Mouse (Mus musculus) midbrain, embryonic 11.5 days (tissue): Measurements from ENCODE around the gene Mast4. TPM values are rescaled to one million over a fixed set of nuclear protein-coding genes. Genes with fewer than 3 reads are reported as not detected.

Experiments
- ATAC-seq: fragments of 200-750 bp; cut with Nextera tagmentation; 2 replicates; pipeline ENCODE4 v1.8.0; 2017; ENCODE audit warnings: moderate TSS enrichment, moderate library complexity; ENCODE audit not compliant: low FRiP score
- DNase-seq: peaks from one replicate; pipeline ENCODE4 v3.0.0; 2015; ENCODE audit warnings: low spot score; ENCODE audit errors: missing footprints
- H3K27ac ChIP-seq: fragments of 300-500 bp; sonication (generic); 2 replicates; pipeline ENCODE4 v1.5.1; 2014; ENCODE audit warnings: low read depth, low read length
- H3K27me3 ChIP-seq: fragments of 300-500 bp; sonication (generic); 2 replicates; pipeline ENCODE4 v1.6.1; 2014; ENCODE audit warnings: mild to moderate bottlenecking, low read length, moderate library complexity, mixed read lengths; ENCODE audit not compliant: control insufficient read depth, insufficient read depth
- H3K36me3 ChIP-seq: fragments of 300-500 bp; sonication (generic); 2 replicates; pipeline ENCODE4 v1.6.1; 2014; ENCODE audit warnings: mild to moderate bottlenecking, low read length, moderate library complexity, mixed read lengths; ENCODE audit not compliant: control insufficient read depth, insufficient read depth
- H3K4me1 ChIP-seq: fragments of 300-500 bp; sonication (generic); 2 replicates; pipeline ENCODE4 v1.6.1; 2014; ENCODE audit warnings: low read length; ENCODE audit not compliant: control insufficient read depth, insufficient read depth
- H3K4me2 ChIP-seq: fragments of 300-500 bp; sonication (generic); 2 replicates; pipeline ENCODE4 v1.6.1; 2014; ENCODE audit warnings: mild to moderate bottlenecking, moderate library complexity
- H3K4me3 ChIP-seq: fragments of 300-500 bp; sonication (generic); 2 replicates; pipeline ENCODE4 v1.5.1; 2014; ENCODE audit warnings: low read depth, low read length
- H3K9ac ChIP-seq: fragments of 300-500 bp; sonication (generic); 2 replicates; pipeline ENCODE4 v1.6.1; 2014; ENCODE audit warnings: low read length
- H3K9me3 ChIP-seq: fragments of 300-500 bp; sonication (generic); 2 replicates; pipeline ENCODE4 v1.6.1; 2016; ENCODE audit warnings: low read length; ENCODE audit not compliant: control insufficient read depth
- WGBS: fragments of 180-500 bp; shearing (Covaris S2); extraction: QIAGEN DNeasy Blood & Tissue Kit; methylation state at CpG from one replicate; pipeline ENCODE4 v1.1.7; 2014; 5-methylcytosine and 5-hydroxymethylcytosine counted together
- polyA plus RNA-seq: library from polyadenylated mRNA; unstranded; fragments of >200 nt; fragmentation: Nextera tagmentation; extraction: Ambion mirVana; gene quantifications from 2 replicates; pipeline ENCODE4 v1.2.1, GENCODE M21; 2014

The Mast4 gene
- polyA plus RNA-seq, 1 experiment from 2014 or later: 20.4 TPM

GRCm38 (mm10) chr13:102749194-102749593 lies 585.1 kb downstream of the Mast4 start:
- H3K9me3 ChIP-seq: no peaks in the 10 kb centered on the region
- no peak overlapping the region for H3K9ac ChIP-seq
- ATAC-seq (no peak), DNase-seq (no peak)
- H3K4me2 ChIP-seq: no peak overlapping the region
- H3K27me3 ChIP-seq: no peaks in the 10 kb centered on the region
- H3K4me3 ChIP-seq: no peak overlapping the region
- H3K27ac ChIP-seq: no peak overlapping the region
- H3K4me1 ChIP-seq: no peaks in the 10 kb centered on the region
- no peaks in the 10 kb centered on the region for H3K36me3 ChIP-seq
- WGBS: 69% methylated on average over 6 of the region's 6 CpGs

GRCm38 (mm10) chr13:102746803-102747561 lies 587.3 kb downstream of the Mast4 start:
- WGBS: 93% methylated on average over 17 of the region's 17 CpGs
- Histone ChIP-seq H3K4me3 (no peak overlapping the region), H3K4me2 (no peak overlapping the region), H3K27ac (no peak overlapping the region), H3K9me3 (no peaks in the 10 kb centered on the region), H3K36me3 (no peaks in the 10 kb centered on the region), H3K9ac (no peak overlapping the region), H3K4me1 (no peaks in the 10 kb centered on the region), H3K27me3 (no peaks in the 10 kb centered on the region)
- no peak for ATAC-seq
- no peak for DNase-seq

- DNase-seq: peak; percentile 59
- no peaks in the 10 kb centered on the region for H3K36me3 ChIP-seq
- H3K4me3 ChIP-seq: no peak overlapping the region
- H3K4me1 ChIP-seq: no peaks in the 10 kb centered on the region
- 83% methylated on average over 9 of the region's 9 CpGs for WGBS
- no peak for ATAC-seq
- H3K4me2 ChIP-seq: no peak overlapping the region
- no peaks in the 10 kb centered on the region for H3K27me3 ChIP-seq
- no peaks in the 10 kb centered on the region for H3K9me3 ChIP-seq
- H3K9ac ChIP-seq: no peak overlapping the region
- H3K27ac ChIP-seq: no peak overlapping the region
These were observed 588.5 kb downstream of the Mast4 start for GRCm38 (mm10) chr13:102745626-102746342.

GRCm38 (mm10) chr13:102745270-102745600 lies 589.1 kb downstream of the Mast4 start:
- 99% methylated on average over 3 of the region's 3 CpGs for WGBS
- Histone ChIP-seq H3K4me2 (no peak overlapping the region), H3K4me3 (no peak overlapping the region), H3K27me3 (no peaks in the 10 kb centered on the region), H3K27ac (no peak overlapping the region), H3K9me3 (no peaks in the 10 kb centered on the region), H3K4me1 (no peaks in the 10 kb centered on the region), H3K9ac (no peak overlapping the region), H3K36me3 (no peaks in the 10 kb centered on the region)
- DNase-seq: no peak
- peak; percentile 52; the same call in 1 of the 2 replicates for ATAC-seq

GRCm38 (mm10) chr13:102744481-102745269 lies 589.6 kb downstream of the Mast4 start:
- no peak overlapping the region for H3K9ac ChIP-seq
- WGBS: 68% methylated on average over 9 of the region's 9 CpGs
- H3K27me3 ChIP-seq: no peaks in the 10 kb centered on the region
- no peaks in the 10 kb centered on the region for H3K36me3 ChIP-seq
- no peak overlapping the region for H3K27ac ChIP-seq
- peak; percentile 90 for DNase-seq
- H3K4me1 ChIP-seq: no peaks in the 10 kb centered on the region
- no peak overlapping the region for H3K4me2 ChIP-seq
- H3K4me3 ChIP-seq: no peak overlapping the region
- no peaks in the 10 kb centered on the region for H3K9me3 ChIP-seq
- peak; percentile 24; the same call in 1 of the 2 replicates for ATAC-seq

- Histone ChIP-seq H3K36me3 (peaks cover 3% of the 10 kb centered on the region; the same call in 1 of the 2 replicates), H3K4me1 (no peaks in the 10 kb centered on the region), H3K9me3 (no peaks in the 10 kb centered on the region), H3K27ac (no peak overlapping the region), H3K27me3 (no peaks in the 10 kb centered on the region), H3K4me2 (no peak overlapping the region), H3K4me3 (no peak overlapping the region), H3K9ac (no peak overlapping the region)
- DNase-seq (no peak), ATAC-seq (no peak)
- 93% methylated on average over 13 of the region's 13 CpGs for WGBS
These were observed 594.4 kb downstream of the Mast4 start for GRCm38 (mm10) chr13:102739720-102740535.

- Histone ChIP-seq H3K9ac (no peak overlapping the region), H3K27me3 (no peaks in the 10 kb centered on the region), H3K4me1 (no peaks in the 10 kb centered on the region), H3K27ac (no peak overlapping the region), H3K4me3 (no peak overlapping the region), H3K4me2 (no peak overlapping the region), H3K36me3 (peaks cover 3% of the 10 kb centered on the region; the same call in 1 of the 2 replicates), H3K9me3 (no peaks in the 10 kb centered on the region)
- ATAC-seq: no peak
- WGBS: 92% methylated on average over 7 of the region's 7 CpGs
- DNase-seq: no peak
These were observed 596.5 kb downstream of the Mast4 start for GRCm38 (mm10) chr13:102737811-102738210.

GRCm38 (mm10) chr13:102733063-102733462 lies 601.2 kb downstream of the Mast4 start:
- H3K9me3 ChIP-seq: no peaks in the 10 kb centered on the region
- WGBS: 78% methylated on average over 2 of the region's 2 CpGs
- ATAC-seq: no peak

More at GRCm38 (mm10) chr13:102733063-102733462, 601.2 kb downstream of the Mast4 start:
- Histone ChIP-seq H3K4me3 (no peak overlapping the region), H3K9ac (no peak overlapping the region), H3K4me2 (no peak overlapping the region), H3K27ac (no peak overlapping the region), H3K36me3 (peaks cover 3% of the 10 kb centered on the region; the same call in 1 of the 2 replicates), H3K4me1 (no peaks in the 10 kb centered on the region), H3K27me3 (no peaks in the 10 kb centered on the region)
- DNase-seq: peak; percentile 37
